Mouse (Mus musculus) cerebellum, adult 11-12 months (tissue): ENCODE measurements around the gene Sirt3.
A peak's percentile ranks its signal among the peaks of the same experiment; 100 is the strongest.

Experiments
- DNase-seq: peaks from one replicate; pipeline ENCODE4 v3.0.0; 2022

The Sirt3 gene

DNA sequence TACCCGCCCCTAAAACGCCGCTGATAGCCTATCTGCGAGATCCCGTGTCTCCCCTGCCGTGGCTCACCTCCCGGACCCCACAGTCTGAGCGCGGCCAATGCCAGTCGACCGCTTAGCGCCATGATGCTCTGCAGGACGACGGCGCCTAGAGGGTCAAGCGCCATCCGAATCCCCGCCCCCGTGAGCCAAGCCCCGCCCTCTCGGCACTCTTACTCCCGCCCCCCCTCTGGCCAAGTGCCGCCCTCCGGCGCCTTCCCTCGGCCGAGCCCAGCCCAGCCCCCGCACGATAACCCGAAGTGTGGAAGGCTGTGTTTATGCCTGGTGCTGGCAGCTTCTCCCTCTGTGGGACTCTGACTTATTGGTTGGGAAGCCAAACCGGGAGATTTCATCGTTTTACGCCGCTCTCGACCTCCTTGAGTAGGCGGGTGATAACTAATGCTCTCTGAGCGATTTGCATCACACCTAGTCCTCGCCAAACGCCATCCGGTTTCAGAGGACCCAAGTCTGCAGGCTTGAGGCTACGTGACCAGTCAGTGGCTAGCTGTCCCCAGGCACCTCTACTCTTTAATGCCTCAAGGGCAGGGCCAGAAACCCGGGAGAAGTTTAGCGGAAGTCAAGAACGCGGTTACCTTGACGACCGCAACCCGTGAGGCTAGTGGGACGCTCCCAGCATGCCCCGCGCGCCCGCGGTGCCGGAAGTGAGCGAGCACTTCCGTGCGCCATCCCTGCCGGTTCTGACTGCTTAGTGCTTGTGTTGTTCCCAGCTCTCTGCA is at the start of gene Sirt3, which contains the start of gene Psmd13:
Sirt3 (minus strand) TSS at position 614 of the 773 bp plus-strand sequence.
Psmd13 (plus strand) TSS at position 273 of the 773 bp plus-strand sequence.
- DNase-seq, result peak; percentile 90

DNA sequence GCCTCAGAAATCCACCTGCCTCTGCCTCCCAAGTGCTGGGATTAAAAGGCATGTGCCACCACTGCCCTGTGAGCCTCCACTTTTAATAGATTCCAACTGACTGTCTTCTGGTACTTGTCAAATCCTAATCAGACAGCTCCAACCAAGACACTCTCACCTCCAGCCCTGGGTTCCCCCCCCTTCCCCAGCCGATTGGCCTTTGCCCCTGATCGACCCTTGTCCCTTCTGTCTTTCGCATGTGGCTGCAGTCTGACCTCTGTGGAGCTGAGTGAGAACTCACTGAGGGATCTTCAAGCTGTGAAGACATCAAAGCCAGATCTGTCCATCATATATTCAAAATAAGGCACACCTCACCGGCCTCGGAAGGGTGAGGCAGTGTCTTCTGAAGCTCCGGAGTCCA is 45.1 kb upstream of the Sirt3 start:
- no peak for DNase-seq

DNA sequence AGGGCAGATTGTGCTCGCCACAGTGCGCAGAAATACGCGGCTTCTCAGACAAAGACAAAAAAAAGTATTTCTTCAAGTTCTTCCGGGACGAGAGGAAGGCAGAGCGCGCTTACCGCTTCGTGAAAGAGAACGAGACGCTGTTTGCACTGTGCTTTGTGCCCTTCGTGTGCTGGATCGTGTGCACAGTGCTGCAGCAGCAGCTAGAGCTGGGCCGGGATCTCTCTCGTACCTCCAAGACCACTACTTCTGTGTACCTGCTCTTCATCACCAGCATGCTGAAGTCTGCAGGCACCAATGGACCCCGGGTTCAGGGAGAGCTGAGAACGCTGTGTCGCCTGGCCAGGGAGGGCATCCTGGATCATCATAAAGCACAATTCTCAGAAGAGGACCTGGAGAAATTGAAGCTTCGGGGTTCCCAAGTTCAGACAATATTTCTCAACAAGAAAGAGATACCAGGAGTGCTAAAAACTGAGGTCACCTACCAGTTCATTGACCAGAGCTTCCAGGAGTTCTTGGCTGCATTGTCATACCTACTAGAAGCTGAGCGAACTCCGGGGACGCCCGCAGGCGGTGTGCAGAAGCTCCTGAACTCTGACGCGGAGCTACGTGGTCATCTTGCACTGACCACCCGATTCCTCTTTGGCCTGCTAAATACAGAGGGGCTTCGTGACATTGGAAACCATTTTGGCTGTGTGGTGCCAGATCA is 41.1 kb upstream of the Sirt3 start:
- DNase-seq, result no peak

DNA sequence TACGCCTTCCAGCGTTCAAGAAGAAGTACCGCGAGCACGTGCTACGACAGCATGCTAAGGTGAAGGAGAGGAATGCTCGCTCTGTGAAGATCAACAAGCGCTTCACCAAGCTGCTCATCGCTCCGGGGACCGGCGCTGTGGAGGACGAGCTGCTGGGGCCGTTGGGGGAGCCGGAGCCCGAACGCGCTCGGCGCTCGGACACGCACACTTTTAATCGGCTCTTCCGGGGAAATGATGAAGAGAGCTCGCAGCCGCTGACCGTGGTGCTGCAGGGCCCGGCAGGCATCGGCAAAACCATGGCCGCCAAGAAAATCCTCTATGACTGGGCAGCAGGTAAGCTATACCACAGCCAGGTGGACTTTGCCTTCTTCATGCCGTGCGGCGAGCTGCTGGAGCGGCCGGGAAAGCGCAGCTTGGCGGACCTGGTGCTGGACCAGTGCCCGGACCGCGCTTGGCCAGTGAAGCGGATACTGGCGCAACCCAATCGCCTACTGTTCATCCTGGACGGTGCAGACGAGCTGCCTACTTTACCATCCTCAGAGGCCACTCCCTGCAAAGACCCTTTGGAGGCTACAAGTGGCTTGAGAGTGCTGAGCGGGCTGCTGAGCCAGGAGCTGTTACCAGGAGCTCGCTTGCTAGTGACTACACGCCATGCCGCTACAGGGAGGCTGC is 40.4 kb upstream of the Sirt3 start:
- peak; percentile 83 for DNase-seq

DNA sequence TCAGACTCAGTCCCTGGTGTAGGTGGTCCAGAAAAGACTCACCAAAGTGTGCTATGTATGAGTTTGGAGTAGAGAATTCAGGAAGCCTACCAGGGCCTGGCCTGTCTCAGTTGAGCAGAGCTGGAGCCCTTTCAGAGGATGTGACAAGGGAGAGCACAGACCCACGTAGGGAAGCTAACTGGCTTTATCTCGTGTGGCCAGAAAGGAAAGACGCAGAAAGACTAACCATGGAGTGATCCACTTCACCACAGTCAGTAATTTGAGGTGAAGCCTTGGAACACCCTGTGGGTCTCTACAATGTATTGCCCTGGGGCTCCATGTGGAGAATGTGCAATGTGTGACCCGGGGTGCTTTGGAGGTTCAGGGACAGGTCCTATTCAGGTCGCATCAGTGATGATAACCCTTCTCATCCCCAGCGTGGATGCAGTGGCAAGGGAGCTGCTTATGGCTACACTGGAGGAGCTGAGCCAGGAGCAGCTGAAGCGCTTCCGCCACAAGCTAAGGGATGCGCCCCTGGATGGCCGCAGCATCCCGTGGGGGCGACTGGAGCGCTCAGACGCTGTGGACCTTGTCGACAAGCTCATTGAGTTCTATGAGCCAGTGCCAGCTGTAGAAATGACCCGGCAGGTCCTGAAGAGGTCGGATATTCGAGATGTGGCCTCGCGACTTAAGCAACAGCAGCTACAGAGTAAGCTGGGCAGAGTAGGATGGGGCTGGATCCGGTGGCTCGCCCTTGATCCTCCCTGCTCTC is 39.3 kb upstream of the Sirt3 start:
- DNase-seq, result no peak

DNA sequence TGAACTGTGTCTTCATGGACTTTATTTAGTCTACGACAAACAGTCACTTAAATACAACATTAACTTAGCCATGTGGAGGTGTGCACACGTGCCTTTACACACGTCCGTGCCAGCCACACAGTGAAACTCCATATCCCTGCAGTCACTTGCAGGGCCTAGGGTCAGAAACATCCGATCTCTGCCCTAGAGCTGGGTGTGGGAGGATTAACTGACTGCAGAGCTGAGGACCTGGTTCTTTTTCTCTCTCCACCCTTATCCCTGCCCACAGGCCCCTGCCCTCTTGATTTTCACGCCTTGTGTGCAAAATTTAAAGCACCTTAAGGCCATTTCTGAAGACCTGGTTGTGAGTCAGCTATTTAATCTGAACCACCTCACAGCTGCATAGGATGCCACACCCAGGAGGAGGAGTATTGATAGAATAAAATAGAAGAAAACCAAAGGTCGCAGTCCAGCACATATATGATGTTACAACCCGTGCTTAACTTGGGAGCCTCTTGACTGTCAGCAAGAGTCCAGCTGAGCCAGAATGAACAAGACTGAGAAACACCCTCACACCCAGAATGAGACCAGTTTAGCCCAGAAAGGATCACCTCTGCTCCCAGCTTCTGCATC is 38.4 kb upstream of the Sirt3 start, which contains the start of gene Nlrp6:
Nlrp6 (plus strand) TSS at position 485 of the 612 bp plus-strand sequence.
- no peak for DNase-seq

DNA sequence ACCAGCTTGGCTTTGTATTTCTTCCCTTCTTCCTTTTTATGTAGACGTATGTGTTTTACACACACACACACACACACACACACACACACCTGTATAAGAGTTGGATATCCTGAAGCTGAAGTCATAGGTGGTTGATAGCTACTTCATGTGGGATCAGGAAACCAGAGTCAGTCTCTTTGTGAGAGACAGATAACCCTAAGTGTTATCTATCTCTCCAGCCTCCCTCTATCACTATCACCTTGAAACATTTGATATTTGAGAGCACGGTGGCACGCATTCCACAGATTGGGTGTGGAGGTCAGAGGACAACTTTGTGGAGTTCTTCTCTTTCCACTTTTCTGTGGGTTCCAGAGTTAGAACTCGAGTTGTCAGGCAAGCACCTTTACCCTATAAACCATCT is 37.8 kb upstream of the Sirt3 start:
- DNase-seq, result no peak

DNA sequence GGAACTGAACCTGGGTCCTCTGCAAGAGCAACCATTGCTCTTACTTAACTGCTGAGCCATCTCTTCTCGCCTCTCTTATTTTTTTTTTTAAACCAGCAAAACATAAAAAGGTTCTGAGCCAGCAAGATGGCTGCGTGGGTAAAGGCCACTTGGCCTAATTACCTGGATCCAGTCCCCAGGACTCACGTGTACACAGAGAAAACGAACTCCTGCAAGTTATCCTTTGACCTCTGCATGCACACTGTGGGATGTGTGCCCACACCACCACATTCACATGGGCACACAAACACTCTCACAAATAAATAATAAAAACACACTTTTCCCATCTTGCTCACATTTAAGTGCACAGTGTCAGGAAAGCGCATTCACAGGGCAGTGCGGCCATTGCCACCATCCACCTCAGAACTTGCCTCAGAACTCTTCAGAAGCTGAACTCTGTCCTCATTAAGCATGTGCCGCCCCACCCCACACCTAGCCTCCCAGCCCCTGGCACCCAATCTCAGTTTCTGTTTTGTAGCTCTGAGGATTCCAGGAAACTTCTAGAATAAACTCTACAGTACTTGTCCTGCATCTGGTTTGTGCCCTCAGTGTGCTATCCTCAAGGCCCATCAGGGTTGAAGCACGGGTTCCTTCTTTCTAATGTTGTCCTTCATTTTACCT is 32.1 kb upstream of the Sirt3 start:
- DNase-seq, result no peak

DNA sequence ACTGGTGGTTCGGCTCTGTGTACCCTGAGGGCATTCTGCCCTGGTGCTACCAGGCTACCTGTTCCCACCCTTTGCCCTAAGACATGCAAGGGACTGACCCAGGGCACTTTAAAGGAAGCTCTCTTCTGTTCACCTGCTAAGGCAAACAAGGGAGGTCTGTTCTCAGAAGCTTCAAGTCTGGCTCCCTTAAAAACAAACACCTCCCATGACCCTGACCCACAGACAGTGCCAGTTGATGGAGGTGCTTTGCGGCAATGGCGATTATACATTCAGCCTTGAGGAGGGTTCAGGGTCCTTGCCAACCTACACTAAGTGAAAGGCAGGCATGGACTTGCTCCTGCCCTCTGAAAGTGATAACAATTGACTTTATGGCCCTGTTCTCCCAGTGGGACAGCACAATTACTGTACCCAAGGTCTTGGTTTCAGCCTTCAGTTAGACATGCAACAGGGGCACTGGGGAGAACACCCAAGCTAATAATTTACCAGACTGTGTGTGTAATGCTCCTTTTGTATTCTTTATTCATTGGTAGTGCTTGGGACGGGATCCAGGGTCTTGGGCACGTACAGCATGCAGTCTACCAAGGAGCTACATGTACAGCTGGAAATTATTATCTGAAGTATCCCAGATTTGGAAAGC is 30.9 kb upstream of the Sirt3 start:
- DNase-seq, result no peak

DNA sequence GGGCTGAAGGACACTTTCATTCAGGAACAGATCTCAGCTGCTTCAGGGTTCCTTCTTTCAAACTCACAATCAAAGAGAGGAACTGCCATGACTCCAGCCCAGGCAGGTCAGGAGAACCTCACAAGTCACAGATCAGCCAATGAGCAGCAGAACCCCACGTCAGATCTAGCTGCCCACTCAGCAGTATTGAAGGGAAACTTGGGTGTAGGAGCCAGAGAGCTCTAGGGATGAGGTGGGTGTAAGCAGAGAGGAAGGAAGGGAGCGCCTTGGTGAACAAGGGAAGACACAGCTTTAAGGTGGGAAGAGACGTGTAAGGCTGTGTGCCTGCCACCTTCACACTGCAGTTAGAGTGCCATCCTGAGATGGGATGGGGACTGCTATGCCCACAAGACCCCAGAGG is 30.2 kb upstream of the Sirt3 start:
- DNase-seq, result no peak

DNA sequence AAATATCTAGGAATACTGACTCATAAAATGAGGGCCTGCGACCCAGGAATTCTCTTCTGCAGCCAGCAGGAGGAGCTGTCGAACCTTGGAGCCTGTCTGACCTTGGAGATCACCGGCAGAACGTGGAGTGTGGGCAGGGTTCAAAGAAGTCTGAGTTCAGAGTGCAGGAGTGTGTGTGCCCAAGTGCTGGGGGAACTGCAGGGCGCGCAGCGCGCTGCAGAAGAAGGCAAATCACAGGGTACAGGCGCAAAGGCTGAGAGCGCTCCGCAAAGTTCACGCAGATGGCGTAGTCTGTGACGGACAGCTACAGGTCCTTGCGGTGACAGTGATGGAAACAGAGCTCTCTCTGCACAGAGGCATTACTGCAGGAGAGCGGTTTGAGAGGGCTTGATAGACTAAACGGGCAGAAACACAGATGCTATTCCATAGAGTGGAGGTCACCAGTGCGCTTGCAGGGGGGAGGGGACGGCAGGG is 26.6 kb upstream of the Sirt3 start:
- DNase-seq, result peak; percentile 48

DNA sequence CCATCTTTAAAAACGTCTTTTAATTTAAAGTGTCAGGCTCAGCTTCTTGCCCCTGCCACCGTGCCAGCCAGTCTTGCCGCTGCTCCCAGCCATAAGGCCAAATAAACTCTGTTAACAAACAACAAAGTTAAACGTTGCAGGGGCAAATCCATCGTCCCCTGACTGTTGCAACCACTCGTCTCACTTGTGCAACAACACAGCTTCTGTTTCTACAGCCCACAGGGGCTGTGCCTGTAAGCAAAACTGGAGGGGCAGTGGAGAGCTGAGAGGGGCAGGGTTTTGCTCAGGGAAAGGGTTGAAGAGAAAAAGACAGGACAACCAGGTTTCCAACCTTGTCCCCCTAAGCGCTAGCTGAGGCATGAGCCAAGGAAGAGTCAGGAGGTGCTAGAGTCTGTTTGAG is 26.1 kb upstream of the Sirt3 start:
- DNase-seq, result no peak

DNA sequence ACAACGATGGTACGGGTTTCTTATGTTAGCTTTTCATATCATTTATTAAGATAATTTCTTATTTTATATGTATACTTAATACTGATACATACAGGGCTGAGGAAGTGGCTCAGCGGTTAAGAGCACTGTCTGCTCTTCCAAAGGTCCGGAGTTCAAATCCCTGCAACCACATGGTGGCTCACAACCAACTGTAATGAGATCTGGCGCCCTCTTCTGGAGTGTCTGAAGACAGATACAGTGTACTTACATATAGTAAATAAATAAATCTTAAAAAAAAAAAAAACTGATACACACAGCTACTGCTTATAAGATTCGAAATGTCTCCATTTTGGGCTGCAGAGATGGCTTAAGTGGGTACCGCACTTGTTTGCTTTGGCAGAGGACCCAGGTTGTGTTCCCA is 25.6 kb upstream of the Sirt3 start:
- DNase-seq, result no peak

DNA sequence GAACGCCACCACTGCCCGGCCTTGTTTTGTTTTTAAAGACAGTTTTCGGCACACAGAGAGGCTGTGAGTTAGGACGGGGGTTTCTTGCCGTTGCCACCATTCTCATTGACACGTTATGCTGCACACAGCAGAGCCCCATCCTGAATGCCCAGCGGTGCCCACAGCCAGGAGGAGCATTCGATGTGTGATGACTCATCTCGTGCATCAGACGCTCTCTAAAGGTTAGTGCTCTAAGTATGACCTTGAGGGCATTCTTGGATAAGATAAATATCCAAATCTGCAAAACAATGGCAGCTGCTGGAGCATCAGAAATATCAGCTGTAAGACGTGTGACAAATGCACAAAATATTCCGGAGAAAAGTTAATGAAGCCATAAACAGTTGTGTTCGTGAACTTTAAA is 25.0 kb upstream of the Sirt3 start:
- DNase-seq, result no peak

DNA sequence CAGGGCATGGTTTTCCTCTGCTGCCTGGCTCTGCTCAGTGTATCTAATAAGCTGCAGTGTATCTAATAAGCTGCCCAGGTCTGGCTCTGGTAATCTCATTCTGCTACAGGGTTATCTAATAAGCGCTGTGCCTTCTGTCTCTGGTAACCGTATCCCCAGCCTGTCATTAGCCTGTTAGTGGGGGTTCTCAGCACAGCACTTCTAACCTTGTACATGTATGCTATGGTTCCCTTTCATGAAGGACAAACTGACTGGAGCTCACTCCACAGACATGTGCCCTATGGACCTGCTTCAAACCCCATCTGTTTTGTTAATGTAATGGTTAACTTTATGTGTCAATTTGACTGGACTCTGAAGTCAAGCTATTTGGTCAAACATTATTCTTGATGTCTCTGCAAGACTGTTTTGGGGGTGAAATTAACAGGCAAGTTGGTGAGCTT is 23.6 kb upstream of the Sirt3 start:
- DNase-seq, result no peak

DNA sequence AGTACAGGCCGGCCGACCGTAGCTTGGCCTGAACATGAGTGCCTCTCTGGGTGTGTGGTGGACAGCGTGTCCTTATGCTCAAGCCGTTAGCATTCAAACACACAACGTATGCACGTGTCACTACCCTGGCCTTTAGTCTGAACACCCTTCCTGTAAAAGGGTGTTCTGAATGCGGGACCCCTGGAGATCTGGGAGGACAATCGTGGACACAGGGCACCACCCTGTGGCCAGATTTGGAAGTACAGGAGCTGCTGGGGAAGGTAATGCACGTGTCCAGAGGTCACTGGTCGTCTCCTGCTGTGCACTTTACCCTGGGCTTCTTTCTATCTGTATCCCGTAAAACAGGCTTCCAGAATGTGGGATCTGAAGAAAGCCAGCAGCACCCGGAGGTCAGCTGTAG is 21.1 kb upstream of the Sirt3 start:
- DNase-seq, result peak; percentile 57

DNA sequence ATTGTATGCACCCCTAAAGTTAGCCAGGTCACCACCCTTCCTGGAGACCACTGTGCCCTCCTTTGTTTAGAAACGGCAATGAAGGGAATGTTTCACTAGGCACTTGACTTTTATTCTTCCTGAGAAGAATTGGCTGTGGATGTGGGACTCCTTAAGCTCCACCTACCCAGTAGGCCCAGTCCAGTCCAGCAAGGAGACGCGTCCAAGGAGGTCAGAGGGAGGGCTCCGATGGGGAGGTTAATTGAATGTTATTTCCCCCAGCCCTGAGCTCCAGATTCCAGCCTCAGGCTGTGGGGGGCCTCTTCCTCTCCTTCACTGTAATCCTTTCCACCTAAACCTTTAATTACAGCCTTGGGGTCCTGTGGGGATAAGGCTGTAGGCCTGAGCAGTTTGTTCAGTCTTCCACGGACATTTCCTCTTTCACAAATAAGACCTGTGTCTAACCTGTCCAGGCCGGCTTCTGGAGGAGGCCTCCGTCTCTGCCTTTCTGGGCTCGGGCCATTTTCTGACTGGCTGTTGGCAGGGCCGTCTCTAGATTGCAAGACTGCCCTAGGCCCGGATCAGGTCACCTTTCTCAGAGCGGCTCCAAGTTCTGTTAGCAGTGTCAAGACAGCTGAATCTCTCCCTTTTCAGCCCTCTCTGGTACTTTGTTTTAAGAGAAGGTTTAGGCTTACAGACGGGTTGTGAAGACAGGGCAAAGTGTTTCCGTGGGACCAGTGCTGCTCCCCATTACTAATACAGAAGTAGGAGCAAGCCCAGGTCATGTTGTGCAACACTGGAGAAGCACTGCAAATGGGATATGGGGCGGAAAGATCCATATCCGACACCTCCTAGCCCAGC is 20.1 kb upstream of the Sirt3 start:
- DNase-seq, result no peak

DNA sequence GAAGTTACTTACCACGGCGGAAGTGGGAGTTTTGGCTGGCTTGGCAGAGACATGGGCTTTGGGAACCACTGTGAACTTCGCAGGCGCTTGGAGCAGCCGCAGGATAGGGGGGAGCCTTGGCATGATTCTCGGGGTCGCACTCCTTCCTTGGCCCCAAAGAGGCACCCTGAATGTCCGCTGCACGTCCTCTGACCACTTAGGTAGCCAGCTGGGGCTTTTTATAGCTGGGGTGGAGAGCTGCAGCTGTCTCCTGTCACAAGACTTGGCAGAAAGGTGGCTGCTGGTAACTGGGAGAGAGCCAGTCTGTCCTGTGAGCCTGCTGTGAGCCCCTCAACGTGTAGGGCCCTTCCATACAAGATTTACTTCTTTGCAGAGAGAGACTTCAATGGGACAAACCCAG is 18.1 kb upstream of the Sirt3 start, which contains the start of gene Cox8b:
Cox8b (minus strand) TSS at position 227 of the 400 bp plus-strand sequence.
- no peak for DNase-seq

DNA sequence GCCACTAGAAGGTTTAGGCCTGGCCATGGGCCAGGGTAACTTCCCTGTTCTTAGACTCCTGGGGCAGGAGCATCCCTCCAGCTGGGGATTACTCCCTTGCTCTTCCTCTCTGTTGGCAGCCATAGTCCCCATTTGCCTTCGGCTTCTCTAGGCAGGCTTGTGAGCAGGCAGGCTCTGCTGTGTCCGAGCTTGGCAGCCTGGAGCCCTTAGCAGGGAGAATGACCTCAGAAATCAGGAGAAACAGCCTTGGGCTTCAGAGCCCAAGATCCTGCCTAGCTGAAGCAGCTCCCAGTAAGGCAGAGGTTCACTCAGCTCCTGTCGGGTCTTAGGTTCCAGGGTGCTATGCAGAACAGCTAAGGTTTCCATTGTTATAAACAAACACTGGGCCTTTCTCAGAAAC is 17.0 kb upstream of the Sirt3 start:
- no peak for DNase-seq

DNA sequence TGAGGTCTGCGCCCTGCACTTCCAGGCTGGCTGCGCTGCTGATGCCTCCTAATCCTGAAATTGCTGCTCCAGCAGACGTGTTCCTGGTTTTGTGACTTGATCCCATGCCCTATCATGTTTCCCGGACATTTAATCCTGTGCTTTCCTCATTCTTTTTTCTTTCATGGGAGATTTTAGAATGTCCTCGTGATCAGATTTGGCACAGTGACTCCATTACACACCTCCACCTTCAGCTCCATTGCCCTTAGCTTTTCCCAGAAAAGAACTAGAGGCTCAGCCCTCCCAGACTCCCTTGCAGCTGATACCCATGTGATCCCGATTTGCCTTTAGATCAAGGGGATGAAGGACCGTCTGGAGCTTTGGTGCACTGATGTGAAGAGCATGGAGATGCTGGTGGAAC is 15.8 kb upstream of the Sirt3 start:
- no peak for DNase-seq
